Mouse (Mus musculus) inflammation-experienced regulatory T-cells (primary cell): ENCODE measurements around the gene Tsfm. TPM values are rescaled to one million over a fixed set of nuclear protein-coding genes. Genes with fewer than 3 reads are reported as not detected.

Experiments
- polyA plus RNA-seq, 2 experiments: library from polyadenylated mRNA; unstranded; fragments of 100-300 nt; shearing (Covaris generic); gene quantifications; one replicate each; pipeline ENCODE4 v1.2.1; 2017

Gene Tsfm
- polyA plus RNA-seq = 10 to 100 TPM; 44.1 to 51.1 TPM

DNA sequence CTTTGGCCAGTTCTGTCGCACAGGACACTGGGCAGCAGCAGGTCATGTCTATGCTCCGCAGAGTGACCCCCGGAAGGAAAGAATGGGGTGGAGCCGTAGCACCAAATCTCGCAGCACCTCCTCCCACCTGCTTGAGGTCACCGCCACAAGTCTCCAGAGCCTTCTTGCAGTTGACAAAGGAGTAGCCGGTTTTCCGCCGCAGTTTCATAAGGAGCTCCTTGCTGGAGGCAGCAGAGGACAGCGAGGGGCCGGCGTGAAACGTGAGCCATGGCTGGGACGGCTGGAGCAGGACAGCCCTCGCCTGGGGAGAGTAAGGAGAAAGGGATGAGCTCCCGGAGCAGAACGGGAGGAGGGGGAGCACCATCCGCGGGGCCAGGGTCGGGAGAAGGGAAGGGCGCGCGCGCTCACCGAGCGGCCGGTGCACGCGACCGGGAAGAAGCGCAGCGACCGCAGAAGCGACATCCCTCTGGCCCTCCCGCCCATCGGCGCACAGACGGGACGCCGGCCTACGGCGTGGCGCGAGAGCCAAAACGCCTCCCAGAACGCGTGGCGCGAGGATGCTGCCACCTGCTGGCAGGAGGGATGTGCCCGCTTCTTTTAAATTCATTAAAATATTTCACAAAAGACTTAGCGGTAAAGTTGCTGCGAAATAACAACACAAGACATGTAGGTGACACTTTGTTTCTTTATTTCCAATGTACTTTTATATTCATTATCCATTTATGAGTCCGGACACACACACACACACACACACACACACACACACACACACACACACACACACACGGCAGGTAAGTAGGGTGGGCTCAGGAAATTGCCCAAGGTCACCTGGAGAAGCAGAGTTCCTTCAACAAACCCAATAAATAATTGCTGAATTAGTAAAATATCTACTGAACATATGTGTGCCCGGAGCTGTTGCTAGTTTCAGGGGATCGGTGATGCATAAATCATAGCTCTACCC lies at the start of gene Tsfm:
Gene Tsfm (minus strand): TSS at position 505 of the 961 bp plus-strand sequence.

DNA sequence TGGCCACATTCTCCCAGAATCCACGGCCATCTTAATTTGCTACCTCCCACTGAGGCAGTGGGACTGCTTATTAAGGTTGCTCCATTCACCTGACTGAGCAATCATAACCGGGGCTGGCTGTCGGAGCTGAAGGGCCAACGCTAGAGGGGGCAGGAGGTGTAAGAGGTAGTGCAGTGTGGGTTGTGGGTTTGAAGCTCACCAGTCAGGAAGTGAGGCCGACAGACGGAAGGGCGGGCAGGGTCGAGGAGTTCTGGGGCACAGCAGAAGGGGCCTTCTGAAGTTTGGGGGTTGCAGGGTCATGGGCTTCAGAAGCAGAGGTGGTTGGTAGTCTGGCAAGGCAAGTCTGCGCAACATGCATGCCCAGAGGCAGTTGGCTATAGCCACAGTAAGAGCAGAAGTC lies 44.4 kb upstream of the Tsfm start, which contains the start of gene Agap2:
Gene Agap2 (plus strand): TSS at position 205 of the 400 bp plus-strand sequence.

DNA sequence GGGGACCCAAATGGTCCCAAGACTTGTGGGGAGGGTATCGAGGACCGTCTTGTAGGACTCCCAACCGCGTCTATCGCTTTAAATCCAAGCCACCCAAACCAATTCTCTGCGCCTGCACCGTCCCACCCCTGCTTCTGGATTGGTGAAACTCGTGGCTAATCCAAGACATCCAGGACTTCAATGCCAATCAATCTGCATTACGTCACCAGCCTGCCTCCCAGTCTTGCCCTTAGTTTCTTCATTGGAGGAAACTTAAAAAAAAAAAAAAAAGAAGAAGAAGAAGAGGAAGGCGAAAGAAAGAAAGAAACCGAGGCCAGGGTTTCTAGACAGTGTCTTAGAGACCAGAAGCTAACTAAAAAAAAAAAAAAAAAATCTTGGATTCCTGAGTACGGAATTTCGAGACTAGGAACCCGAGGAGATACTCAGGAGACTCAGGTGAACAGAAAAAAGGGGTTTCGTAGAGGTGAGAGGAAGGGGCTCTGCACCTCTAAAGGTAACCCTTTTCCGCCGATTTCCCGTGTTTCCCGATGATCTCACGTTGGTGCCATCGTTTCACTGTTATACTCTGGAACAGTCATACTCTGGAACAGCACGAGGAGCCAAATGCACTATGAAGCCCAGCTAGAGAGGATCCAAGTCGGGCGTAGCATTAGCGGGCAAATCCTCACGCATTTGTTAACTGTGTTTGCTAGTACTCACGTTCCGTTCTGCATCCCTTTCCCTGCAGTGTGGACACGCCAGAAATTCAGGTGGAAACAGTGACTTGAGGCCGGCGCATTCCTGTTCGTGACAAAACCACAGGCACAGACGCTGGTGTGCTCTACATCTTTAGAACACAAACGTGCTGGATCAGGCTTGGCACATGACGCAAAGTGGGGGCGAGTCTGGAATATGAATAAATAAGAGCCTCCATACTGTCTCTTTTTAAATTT lies 39.8 kb upstream of the Tsfm start, which contains the start of gene Tspan31:
Gene Tspan31 (minus strand): TSS at position 75 of the 932 bp plus-strand sequence.

DNA sequence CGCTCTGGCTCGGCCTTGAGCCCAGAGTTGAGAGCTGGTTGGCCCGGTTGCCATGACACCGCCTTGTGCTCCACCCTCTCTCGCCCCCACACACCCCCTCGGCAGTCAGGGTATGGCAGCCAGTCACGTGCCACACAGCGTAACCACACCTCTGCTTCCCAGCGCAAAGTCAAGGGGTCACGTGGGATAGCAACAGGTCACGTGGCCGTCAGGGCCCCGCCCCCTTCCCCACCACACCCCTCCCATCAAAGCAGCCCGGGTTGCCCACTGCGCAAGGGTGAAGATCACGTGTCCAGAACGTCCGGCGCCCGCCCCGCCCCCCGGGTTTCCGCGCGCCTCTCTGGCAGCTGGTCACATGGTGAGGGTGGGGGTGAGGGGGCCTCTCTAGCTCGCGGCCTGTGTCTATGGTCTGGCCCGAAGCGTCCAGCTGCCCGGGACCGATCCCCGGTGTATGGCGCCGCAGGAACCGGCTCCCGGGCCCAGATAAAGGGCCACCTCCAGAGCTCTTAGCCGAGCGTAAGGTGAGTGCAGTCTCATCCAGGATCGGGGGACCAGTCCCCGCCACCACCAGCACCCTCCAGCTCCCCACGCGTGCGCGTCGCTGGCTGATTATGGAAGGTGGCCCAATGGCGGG lies 32.7 kb upstream of the Tsfm start, which contains the start of gene Cdk4:
Gene Cdk4 (plus strand): TSS at position 296 of the 634 bp plus-strand sequence.

DNA sequence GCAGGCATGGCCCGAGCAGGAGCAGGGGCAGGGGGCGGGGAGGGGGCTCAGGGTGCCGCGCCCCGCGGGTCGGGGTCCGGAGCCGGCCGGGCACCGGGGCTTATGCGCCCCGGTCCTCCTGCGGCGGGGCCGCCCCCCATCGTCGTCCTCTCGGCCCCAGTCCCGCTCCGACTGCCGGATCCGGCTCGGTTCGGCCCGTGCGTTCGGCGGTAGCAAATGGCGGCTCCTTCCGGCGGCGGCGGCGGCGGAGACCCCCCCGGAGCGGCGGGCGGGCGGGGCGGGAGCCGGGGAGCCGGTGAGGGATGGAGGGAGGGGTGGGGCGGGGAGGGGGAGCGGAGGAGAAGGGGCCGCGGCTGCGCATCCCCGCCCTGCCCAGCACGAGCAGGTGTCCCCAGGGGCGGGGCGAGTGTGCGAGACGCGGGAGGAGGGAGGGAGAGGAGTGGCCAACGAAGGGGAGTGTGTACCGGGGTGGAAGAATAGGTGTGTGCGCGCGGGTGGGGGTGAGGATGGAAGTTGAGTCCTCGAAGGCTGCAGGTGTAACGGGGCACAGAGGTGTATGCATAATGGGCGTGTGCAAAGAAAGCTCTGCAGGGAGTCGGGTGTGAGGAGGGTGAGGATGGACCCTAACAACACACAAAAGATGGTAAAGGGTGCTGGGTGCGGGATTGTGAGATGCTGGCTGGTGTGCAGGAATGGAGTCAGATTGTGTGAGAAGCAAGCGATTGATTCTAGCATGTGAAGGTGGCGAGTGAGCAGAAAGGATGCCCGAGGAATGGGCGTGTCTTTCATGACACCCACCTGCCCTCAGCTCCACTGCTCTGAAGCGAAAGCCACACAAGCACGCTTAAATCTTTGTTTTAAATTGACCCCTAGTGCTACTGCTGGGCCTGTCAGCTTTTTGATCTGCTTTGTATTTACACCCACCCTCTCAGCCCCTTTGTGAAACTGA lies 29.6 kb upstream of the Tsfm start, which contains the start of gene March9:
Gene March9 (minus strand): TSS at position 217 of the 949 bp plus-strand sequence.

DNA sequence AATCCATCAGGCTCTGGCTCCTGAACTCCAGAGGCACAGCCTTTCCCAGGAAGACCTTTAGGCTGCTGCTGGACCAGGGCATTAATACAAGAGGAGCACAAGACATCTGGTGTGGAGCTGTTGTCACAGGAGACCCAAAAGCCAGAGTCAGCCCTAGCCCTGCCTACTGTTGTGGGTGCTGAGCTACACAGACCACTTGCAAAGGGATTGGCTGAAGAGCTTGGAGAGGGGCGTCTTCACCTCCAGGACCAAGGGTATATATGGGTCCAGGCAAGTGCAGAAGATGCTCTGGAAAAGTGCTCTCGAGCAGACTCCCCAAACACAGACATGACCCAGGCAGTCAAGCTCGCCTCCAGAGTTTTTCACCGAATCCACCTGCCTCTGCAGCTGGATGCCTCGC lies 17.3 kb upstream of the Tsfm start, which contains the start of gene Cyp27b1:
Gene Cyp27b1 (plus strand): TSS at position 297 of the 400 bp plus-strand sequence.

DNA sequence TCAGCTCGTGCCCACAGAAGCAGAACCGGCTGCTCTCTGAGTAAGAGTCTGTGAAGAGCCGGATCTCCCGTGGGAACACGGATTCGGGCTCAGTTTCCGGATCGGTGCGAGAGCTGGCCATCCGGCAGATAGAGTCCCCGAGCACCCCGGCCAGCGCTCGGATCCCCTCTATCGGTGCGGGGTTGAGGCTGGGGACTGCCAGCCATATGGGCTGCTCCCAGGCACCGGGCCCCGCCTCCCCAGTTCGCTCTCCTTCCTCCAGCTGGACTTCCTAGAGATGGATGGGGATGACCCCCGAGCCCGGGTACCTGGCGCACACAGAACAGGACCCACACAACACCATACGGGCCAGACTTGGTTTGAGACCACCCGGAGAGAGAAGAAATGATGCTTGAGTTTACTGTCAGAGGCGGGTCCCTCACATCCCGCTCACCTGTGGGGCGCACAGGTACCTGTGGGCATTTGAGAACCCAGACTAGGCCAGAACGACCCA lies 10.7 kb upstream of the Tsfm start, which contains the start of the genes Mettl1 and Eef1akmt3:
Gene Mettl1 (plus strand): TSS at position 141 of the 493 bp plus-strand sequence.
Gene Eef1akmt3 (minus strand): TSS at position 240 of the 493 bp plus-strand sequence.

DNA sequence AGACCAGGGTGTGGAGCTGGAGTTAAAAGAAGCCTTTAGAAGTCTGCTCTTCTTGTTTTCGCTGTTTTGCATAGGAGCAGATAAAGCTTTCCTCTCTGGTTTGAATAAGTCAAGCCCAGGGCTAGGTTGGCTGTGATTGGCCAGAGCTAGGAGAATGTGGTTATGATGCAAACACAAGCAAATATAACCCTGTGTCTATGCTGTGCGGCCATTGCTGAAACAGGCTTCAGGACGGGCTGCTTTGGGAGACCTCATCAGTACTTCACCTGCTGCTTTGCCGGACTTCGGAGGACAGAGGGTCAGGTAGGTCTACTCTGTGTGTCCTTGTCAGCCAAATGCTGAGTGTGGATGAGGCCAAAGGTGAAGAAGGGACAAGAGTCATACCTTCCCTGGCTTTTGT lies 30.1 kb downstream of the Tsfm start, which contains the start of gene Avil:
Gene Avil (plus strand): TSS at position 181 of the 400 bp plus-strand sequence.

DNA sequence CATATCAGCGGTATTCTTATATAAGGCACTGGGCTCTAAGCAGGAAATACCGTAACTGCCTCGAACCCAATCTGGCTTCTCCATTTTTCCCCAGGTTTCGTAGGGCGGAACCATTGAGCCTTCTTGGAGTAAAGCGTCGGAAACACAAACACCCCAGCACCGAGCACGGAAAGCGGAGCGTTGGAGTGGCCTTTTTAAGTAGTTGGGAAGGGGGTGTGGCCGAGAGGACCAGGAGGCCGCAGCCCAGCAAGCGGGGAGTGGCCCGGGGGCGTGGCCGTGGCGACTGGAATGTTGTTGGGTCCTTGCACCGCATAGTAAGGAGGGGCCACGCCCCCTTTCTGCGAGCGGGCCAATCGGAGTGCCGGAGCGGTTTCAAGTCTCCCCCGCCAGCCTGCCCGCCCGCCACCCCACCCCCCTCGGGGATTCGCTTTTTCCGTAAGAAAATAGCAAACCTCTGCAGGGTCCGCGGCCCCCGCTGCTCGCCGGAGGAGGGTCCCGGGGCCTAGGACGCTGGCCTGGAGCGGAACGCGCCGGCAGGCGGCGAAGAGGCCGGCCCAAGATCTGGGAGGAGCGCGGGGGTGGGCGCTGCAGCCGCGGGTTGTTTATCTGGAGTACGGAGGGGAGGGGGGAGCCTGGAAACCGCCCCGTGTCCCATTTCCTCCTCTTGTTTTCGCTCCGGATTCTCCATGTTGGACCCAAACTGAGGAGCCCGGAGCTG lies 52.2 kb downstream of the Tsfm start, which contains the start of gene Ctdsp2:
Gene Ctdsp2 (plus strand): TSS at position 441 of the 718 bp plus-strand sequence.

Other genes starting within 250 kb of the Tsfm start
- gene Atp23, start 129.5 kb downstream of the Tsfm start, polyA plus RNA-seq = 10 to 100 TPM; 18.6 to 22.9 TPM
- 10 to 100 TPM; 35.7 to 38.3 TPM for gene Ctdsp2, start 52.1 kb downstream of the Tsfm start, polyA plus RNA-seq
- 1 to 10 TPM in 1 of 2 experiments, under 1 TPM in 1; 0.22 to 1.5 TPM for gene Avil, start 30.1 kb downstream of the Tsfm start, polyA plus RNA-seq
- 10 to 100 TPM; 21.4 to 21.8 TPM for gene Mettl1, start 10.6 kb upstream of the Tsfm start, polyA plus RNA-seq
- gene Eef1akmt3, start 10.7 kb upstream of the Tsfm start, polyA plus RNA-seq = 1 to 10 TPM in 1 of 2 experiments, under 1 TPM in 1; 0.41 to 1.0 TPM
- gene Cyp27b1, start 17.4 kb upstream of the Tsfm start, polyA plus RNA-seq = 1 to 10 TPM in 1 of 2 experiments, under 1 TPM in 1; 0.28 to 1.5 TPM
- gene March9, start 29.3 kb upstream of the Tsfm start, polyA plus RNA-seq = 1 to 10 TPM; 1.5 to 2.8 TPM
- 100 to 1,000 TPM; 253 to 259 TPM for gene Cdk4, start 32.7 kb upstream of the Tsfm start, polyA plus RNA-seq
- 10 to 100 TPM; 86.6 to 89.1 TPM for gene Tspan31, start 39.4 kb upstream of the Tsfm start, polyA plus RNA-seq
- gene Agap2, start 44.4 kb upstream of the Tsfm start, polyA plus RNA-seq = 10 to 100 TPM; 24.5 to 27.9 TPM
- gene Os9, start 90.3 kb upstream of the Tsfm start, polyA plus RNA-seq = 100 to 1,000 TPM; 153 to 204 TPM
- 100 to 1,000 TPM; 549 to 751 TPM for gene B4galnt1, start 134.4 kb upstream of the Tsfm start, polyA plus RNA-seq
- gene Slc26a10, start 149.8 kb upstream of the Tsfm start, polyA plus RNA-seq = 1 to 10 TPM; 5.6 to 9.2 TPM
- 1 to 10 TPM in 1 of 2 experiments, under 1 TPM in 1; 0.33 to 3.3 TPM for gene Arhgef25, start 159.2 kb upstream of the Tsfm start, polyA plus RNA-seq
- gene Dtx3, start 164.9 kb upstream of the Tsfm start, polyA plus RNA-seq = 100 to 1,000 TPM in 1 of 2 experiments, 10 to 100 TPM in 1; 78.0 to 135 TPM
- gene Pip4k2c, start 180.7 kb upstream of the Tsfm start, polyA plus RNA-seq = 10 to 100 TPM; 31.5 to 32.3 TPM
- gene Kif5a, start 232.5 kb upstream of the Tsfm start, polyA plus RNA-seq = 1 to 10 TPM in 1 of 2 experiments, under 1 TPM in 1; 0.78 to 1.0 TPM
- 100 to 1,000 TPM in 1 of 2 experiments, 10 to 100 TPM in 1; 76.7 to 121 TPM for gene Dctn2, start 235.5 kb upstream of the Tsfm start, polyA plus RNA-seq